Mouse (Mus musculus): ENCODE data around the gene Abat. TPM values are rescaled to one million over a fixed set of nuclear protein-coding genes. Genes with fewer than 3 reads are reported as not detected.

Gene Abat
- total RNA-seq, 2 experiments from 2014 or later, result 134 to 137 TPM

DNA sequence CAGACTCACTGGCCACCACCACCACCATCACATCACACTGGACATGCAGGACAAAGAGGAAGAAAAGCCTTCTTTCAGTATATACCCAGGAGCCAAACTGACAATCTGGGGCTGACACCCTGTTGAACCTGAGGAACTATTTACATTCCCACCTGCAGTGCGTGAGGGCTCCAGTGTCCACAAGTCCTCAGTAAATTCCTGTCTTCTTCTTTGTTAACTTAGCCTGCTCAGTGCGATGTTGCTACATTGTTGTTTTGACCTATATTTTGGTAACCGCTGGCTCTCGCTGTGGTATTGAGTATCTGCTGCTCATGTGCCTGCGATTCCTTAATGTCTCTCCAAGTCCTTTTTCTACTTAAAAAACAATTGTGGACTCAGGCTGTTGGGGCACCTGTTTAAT, 7.3 kb downstream of the Abat start:
- no peak for TF ChIP-seq CTCF (conservative IDR thresholded peaks at IDR 0.05)
- H3K27ac ChIP-seq, result no peak overlapping the region
- H3K4me3 ChIP-seq, result no peak overlapping the region
- DNase-seq (ENCODE audit: low spot score in 2 of 2), result no peak

- no peak for DNase-seq (ENCODE audit: low spot score in 2 of 2)
- H3K4me3 ChIP-seq, result no peak overlapping the region
- TF ChIP-seq CTCF (conservative IDR thresholded peaks at IDR 0.05), result no peak
- no peak overlapping the region for H3K27ac ChIP-seq
These were observed 8.1 kb downstream of the Abat start for GRCm38 (mm10) chr16:8521322-8521721.

- no peak for TF ChIP-seq CTCF (conservative IDR thresholded peaks at IDR 0.05)
These were observed 10.4 kb downstream of the Abat start for GRCm38 (mm10) chr16:8523480-8524144.

GRCm38 (mm10) chr16:8524163-8524847, 11.1 kb downstream of the Abat start:
- TF ChIP-seq CTCF (conservative IDR thresholded peaks at IDR 0.05), result no peak
- H3K27ac ChIP-seq, result no peak overlapping the region; the same call in 1 of the 2 replicates
- DNase-seq (ENCODE audit: low spot score in 2 of 2), result no peak
- H3K4me3 ChIP-seq, result no peak overlapping the region

More at GRCm38 (mm10) chr16:8523480-8524144, 10.4 kb downstream of the Abat start:
- DNase-seq (ENCODE audit: low spot score in 2 of 2), result peak in 1 of 2 experiments; percentile 51
- Histone ChIP-seq H3K27ac (no peak overlapping the region; the same call in 1 of the 2 replicates), H3K4me3 (no peak overlapping the region)

DNA sequence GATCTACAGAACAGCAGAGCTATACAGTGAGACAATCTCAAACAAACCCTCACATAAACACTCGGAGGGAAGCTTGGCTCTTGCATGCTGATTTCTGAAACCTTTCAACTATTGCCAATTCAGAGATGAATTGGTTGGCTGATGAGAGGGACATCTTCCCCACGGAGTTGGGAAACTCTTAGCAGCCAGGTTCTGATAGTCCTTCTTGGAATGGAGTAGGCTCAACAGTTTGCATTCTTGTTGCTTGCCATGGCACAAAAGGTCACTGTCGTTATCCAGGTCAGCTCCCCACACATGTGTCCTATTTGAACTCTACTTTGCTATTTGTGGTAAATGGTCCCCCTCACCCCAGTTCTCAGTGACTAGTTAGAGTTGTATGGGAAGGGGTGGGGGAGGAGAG, 12.1 kb downstream of the Abat start:
- Histone ChIP-seq H3K4me3 (no peak overlapping the region), H3K27ac (no peak overlapping the region)
- TF ChIP-seq CTCF (conservative IDR thresholded peaks at IDR 0.05), result no peak
- DNase-seq (ENCODE audit: low spot score in 2 of 2), result no peak

DNA sequence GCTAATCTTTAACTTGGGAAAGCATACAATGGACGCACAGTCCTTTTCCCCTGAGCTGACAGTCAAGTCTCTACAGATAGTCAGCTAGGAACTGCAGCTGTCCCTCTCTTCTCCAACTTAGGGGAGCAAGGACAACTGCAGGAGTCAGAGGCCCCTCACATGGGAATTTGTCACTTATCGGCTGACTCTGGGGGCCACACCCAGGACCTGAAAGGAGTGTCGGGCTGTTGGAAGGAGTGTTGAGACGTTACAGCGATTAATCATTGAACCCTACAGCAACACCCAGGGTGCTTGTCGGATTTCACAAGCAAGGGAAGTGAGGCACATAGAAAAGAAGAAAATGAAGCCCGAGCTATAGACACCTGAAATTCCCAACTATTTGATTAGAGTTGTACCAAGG, 12.6 kb downstream of the Abat start:
- no peak overlapping the region for H3K4me3 ChIP-seq
- no peak for TF ChIP-seq CTCF (conservative IDR thresholded peaks at IDR 0.05)
- H3K27ac ChIP-seq, result no peak overlapping the region
- DNase-seq (ENCODE audit: low spot score in 2 of 2), result no peak

DNA sequence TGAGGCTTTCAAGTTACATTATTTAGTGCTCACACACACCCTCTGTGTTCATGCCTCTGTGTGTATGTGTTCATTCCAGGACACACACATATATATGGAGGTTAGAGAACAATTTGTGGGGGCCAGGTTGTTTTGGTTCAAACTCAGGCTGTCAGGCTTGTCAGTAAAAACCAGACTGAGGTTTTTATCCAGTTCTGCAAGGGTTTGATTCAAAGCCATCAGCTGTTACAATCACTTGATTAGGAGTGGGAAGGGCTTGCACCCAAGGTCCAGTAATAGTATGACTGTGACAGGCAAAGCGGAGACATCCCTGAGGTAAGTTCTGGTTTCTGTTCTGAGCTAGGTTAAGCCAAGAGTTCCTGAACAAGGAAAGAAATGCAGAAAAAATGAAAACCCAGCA, 16.2 kb downstream of the Abat start:
- TF ChIP-seq CTCF (conservative IDR thresholded peaks at IDR 0.05), result no peak

DNA sequence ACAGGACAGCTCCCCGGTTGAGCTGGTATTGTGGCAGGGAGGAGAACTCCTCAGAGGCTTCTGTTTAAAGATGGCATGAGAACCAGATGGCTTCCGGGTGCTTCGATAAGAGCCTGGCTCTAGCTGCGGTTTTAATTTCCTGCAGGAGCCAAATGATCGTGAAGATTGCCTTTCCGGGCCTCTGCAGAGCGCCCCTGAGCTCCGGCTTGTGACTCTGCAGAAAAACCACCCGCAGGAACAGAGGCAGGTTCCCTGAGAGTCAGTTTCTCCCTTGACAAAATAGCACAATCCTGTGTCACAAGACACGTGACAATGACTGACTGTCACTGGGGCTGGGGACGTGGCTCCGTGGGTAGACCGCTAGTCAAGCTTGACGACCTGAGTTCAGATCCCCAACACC, 16.8 kb downstream of the Abat start:
- H3K27ac ChIP-seq, result no peak overlapping the region
- no peak for TF ChIP-seq CTCF (conservative IDR thresholded peaks at IDR 0.05)

More for the DNA sequence above, 16.2 kb downstream of the Abat start:
- no peak for DNase-seq (ENCODE audit: low spot score in 2 of 2)
- no peak overlapping the region for H3K27ac ChIP-seq
- no peak overlapping the region for H3K4me3 ChIP-seq

DNA sequence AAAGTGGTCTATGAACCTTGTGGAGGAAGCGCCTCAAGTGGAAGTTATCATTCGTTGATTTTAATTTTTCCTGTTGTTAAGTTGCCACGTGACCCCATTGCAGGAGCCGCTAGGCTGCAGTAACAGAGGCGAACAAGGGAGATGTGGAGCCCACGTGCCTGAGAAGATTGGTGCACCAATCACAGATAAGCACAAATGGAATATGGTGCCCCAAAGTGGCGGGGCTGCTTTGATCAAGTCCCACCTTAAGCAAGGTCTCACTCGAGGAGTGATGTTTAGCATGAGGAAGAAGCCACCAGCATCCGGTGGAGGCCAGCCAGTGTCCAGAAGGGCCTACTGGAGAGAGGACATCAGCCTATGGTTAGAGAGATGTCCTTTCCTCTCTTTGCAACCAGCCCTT, 19.2 kb downstream of the Abat start:
- no peak for DNase-seq (ENCODE audit: low spot score in 2 of 2)
- Histone ChIP-seq H3K4me3 (no peak overlapping the region), H3K27ac (no peak overlapping the region)
- no peak for TF ChIP-seq CTCF (conservative IDR thresholded peaks at IDR 0.05)

More for the DNA sequence above, 16.8 kb downstream of the Abat start:
- H3K4me3 ChIP-seq, result no peak overlapping the region
- no peak for DNase-seq (ENCODE audit: low spot score in 2 of 2)

- Histone ChIP-seq H3K27ac (no peak overlapping the region), H3K4me3 (no peak overlapping the region)
- no peak for TF ChIP-seq CTCF (conservative IDR thresholded peaks at IDR 0.05)
- DNase-seq (ENCODE audit: low spot score in 2 of 2), result no peak
These were observed 19.7 kb downstream of the Abat start for GRCm38 (mm10) chr16:8532894-8533293.

DNA sequence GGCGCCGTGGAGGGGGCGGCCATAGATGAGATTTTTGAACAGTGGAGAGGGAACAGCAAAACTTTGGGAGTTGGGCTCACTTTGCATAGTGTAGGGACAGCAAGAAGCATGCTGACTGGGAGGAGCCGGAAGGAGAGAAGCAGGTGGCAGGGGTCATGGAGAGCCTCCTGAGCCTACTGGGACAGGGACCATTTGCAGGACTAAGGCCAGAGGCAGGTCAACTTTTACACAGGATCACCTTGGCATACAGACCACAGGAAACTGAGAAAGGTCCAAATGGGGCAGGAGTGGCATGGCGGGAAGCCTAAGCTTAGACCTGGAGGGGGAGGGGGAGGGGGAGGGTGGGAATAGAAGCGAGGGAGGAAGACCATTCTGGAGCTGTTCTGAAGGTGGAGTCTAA, 20.2 kb downstream of the Abat start:
- no peak overlapping the region for H3K4me3 ChIP-seq
- no peak for DNase-seq (ENCODE audit: low spot score in 2 of 2)
- H3K27ac ChIP-seq, result no peak overlapping the region
- no peak for TF ChIP-seq CTCF (conservative IDR thresholded peaks at IDR 0.05)

DNA sequence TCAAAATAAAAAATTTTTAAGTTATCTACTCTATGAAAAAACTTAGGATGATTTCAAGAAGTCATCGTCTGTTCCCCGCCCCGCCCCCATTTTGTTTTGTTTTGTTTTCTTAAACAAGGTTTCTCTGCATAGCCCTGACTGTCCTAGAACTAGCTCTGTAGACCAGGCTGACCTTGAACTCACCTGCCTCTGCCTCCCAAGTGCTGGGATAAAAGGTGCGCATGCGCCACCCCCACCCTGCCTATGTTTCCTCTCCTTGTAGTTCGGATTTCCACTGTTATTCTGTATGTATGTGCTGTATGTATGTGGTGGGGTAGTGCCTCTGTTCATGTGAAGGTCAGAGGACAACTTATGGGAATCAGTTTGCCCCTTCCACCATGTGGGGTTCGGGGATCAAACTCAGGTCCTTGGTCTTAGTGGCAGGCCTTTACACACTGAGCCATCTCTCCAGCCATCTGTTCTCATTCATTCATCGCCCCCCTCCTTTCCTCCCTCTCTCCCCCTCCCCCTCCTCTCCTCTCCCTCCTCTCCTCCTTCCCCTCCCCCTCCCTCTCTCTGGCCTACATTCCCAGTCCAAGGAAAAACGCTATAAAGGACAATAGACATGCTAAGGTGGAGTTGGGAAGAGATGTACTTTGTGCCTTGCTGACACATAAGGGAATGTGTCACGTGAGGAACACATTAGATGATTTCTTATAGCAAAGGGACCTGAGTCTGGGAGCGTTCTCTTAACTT, 21.4 kb downstream of the Abat start:
- Histone ChIP-seq H3K4me3 (no peak overlapping the region), H3K27ac (no peak overlapping the region)
- TF ChIP-seq CTCF (conservative IDR thresholded peaks at IDR 0.05), result no peak
- no peak for DNase-seq (ENCODE audit: low spot score in 2 of 2)

GRCm38 (mm10) chr16:8535411-8535810, 22.2 kb downstream of the Abat start:
- Histone ChIP-seq H3K4me3 (no peak overlapping the region), H3K27ac (no peak overlapping the region)
- no peak for TF ChIP-seq CTCF (conservative IDR thresholded peaks at IDR 0.05)
- DNase-seq (ENCODE audit: low spot score in 2 of 2), result no peak
